Mouse (Mus musculus): Measurements from ENCODE around the gene Prok1. TPM values are rescaled to one million over a fixed set of nuclear protein-coding genes. Genes with fewer than 3 reads are reported as not detected.
A peak's percentile ranks its signal among the peaks of the same experiment; 100 is the strongest.

Gene Prok1
- total and polyA plus RNA-seq, 2 experiments from 2014 or later = 0.15 TPM; not detected in 1

- DNase-seq (no peak), ATAC-seq (no peak)
- Histone ChIP-seq H3K4me2 (ENCODE audit: low read depth) (no peak overlapping the region), H3K36me3 (ENCODE audit: insufficient read depth) (no peaks in the 10 kb centered on the region), H3K27ac (ENCODE audit: low read depth, low read length) (no peak overlapping the region), H3K27me3 (ENCODE audit: insufficient read depth, low read length) (no peaks in the 10 kb centered on the region), H3K9me3 (ENCODE audit: low read length) (no peaks in the 10 kb centered on the region), H3K4me1 (ENCODE audit: insufficient read depth) (peaks cover 3% of the 10 kb centered on the region; the same call in 1 of the 2 replicates), H3K9ac (no peak overlapping the region), H3K4me3 (ENCODE audit: low read depth, low read length) (no peak overlapping the region)
- 91% methylated on average over 8 of the region's 8 CpGs for WGBS
- no peak for TF ChIP-seq CTCF (IDR thresholded peaks at IDR 0.05; ENCODE audit: low read depth)
Measured at GRCm38 (mm10) chr3:107238471-107238980, 981 bp downstream of the Prok1 start.

GRCm38 (mm10) chr3:107238051-107238450 lies 1.5 kb downstream of the Prok1 start:
- Histone ChIP-seq H3K9me3 (ENCODE audit: low read length) (no peaks in the 10 kb centered on the region), H3K4me3 (ENCODE audit: low read depth, low read length) (no peak overlapping the region), H3K36me3 (ENCODE audit: insufficient read depth) (no peaks in the 10 kb centered on the region), H3K27ac (ENCODE audit: low read depth, low read length) (no peak overlapping the region), H3K27me3 (ENCODE audit: insufficient read depth, low read length) (no peaks in the 10 kb centered on the region), H3K4me1 (ENCODE audit: insufficient read depth) (peaks cover 3% of the 10 kb centered on the region; the same call in 1 of the 2 replicates), H3K4me2 (ENCODE audit: low read depth) (no peak overlapping the region), H3K9ac (no peak overlapping the region)
- 59% methylated on average over 2 of the region's 2 CpGs for WGBS
- DNase-seq (no peak), ATAC-seq (no peak)
- no peak for TF ChIP-seq CTCF (IDR thresholded peaks at IDR 0.05; ENCODE audit: low read depth)

- Histone ChIP-seq H3K9me3 (ENCODE audit: low read length) (no peaks in the 10 kb centered on the region), H3K36me3 (ENCODE audit: insufficient read depth) (no peaks in the 10 kb centered on the region), H3K27ac (ENCODE audit: low read depth, low read length) (no peak overlapping the region), H3K27me3 (ENCODE audit: insufficient read depth, low read length) (no peaks in the 10 kb centered on the region), H3K4me1 (ENCODE audit: insufficient read depth) (no peaks in the 10 kb centered on the region), H3K4me2 (ENCODE audit: low read depth) (no peak overlapping the region), H3K4me3 (ENCODE audit: low read depth, low read length) (no peak overlapping the region), H3K9ac (no peak overlapping the region)
- WGBS = 22% methylated on average over 2 of the region's 2 CpGs
- no peak for TF ChIP-seq CTCF (IDR thresholded peaks at IDR 0.05; ENCODE audit: low read depth)
- ATAC-seq (no peak), DNase-seq (no peak)
Measured at GRCm38 (mm10) chr3:107233945-107234344, 5.6 kb downstream of the Prok1 start.

- Histone ChIP-seq H3K27me3 (ENCODE audit: insufficient read depth, low read length) (no peaks in the 10 kb centered on the region), H3K4me1 (ENCODE audit: insufficient read depth) (no peaks in the 10 kb centered on the region), H3K9me3 (ENCODE audit: low read length) (no peaks in the 10 kb centered on the region), H3K36me3 (ENCODE audit: insufficient read depth) (no peaks in the 10 kb centered on the region), H3K4me3 (ENCODE audit: low read depth, low read length) (no peak overlapping the region), H3K4me2 (ENCODE audit: low read depth) (peak overlapping the region; percentile 35), H3K27ac (ENCODE audit: low read depth, low read length) (no peak overlapping the region), H3K9ac (peak overlapping the region; percentile 25; the same call in 1 of the 2 replicates)
- 6% methylated on average over 11 of the region's 11 CpGs for WGBS
- ATAC-seq (peak; percentile 90), DNase-seq (peak; percentile 97)
- peak; percentile 98 for TF ChIP-seq CTCF (IDR thresholded peaks at IDR 0.05; ENCODE audit: low read depth)
Measured at GRCm38 (mm10) chr3:107233351-107233813, 6.1 kb downstream of the Prok1 start.

- Histone ChIP-seq H3K4me3 (ENCODE audit: low read depth, low read length) (no peak overlapping the region), H3K4me1 (ENCODE audit: insufficient read depth) (no peaks in the 10 kb centered on the region), H3K4me2 (ENCODE audit: low read depth) (no peak overlapping the region), H3K9me3 (ENCODE audit: low read length) (no peaks in the 10 kb centered on the region), H3K36me3 (ENCODE audit: insufficient read depth) (no peaks in the 10 kb centered on the region), H3K9ac (no peak overlapping the region), H3K27ac (ENCODE audit: low read depth, low read length) (no peak overlapping the region), H3K27me3 (ENCODE audit: insufficient read depth, low read length) (no peaks in the 10 kb centered on the region)
- WGBS = 67% methylated on average over 4 of the region's 4 CpGs
- no peak for DNase-seq
- ATAC-seq = no peak
- TF ChIP-seq CTCF (IDR thresholded peaks at IDR 0.05; ENCODE audit: low read depth) = no peak
Measured at GRCm38 (mm10) chr3:107231202-107231601, 8.3 kb downstream of the Prok1 start.

- H3K9ac ChIP-seq = no peak within 1 kb of the TSS
- H3K4me3 ChIP-seq (ENCODE audit: low read depth, low read length) = no peak within 1 kb of the TSS
- no peaks in the 10 kb centered on the region for H3K27me3 ChIP-seq (ENCODE audit: insufficient read depth, low read length)
- ATAC-seq (no peak), DNase-seq (no peak)
- H3K36me3 ChIP-seq (ENCODE audit: insufficient read depth) = no peaks in the 10 kb centered on the region
- H3K4me1 ChIP-seq (ENCODE audit: insufficient read depth) = no peaks in the 10 kb centered on the region
- WGBS = 76% methylated on average over 1 of the region's 1 CpGs
- no peak for TF ChIP-seq CTCF (IDR thresholded peaks at IDR 0.05; ENCODE audit: low read depth)
- no peaks in the 10 kb centered on the region for H3K9me3 ChIP-seq (ENCODE audit: low read length)
- no peak within 1 kb of the TSS for H3K4me2 ChIP-seq (ENCODE audit: low read depth)
- no peak within 1 kb of the TSS for H3K27ac ChIP-seq (ENCODE audit: low read depth, low read length)
Measured at GRCm38 (mm10) chr3:107230527-107230926, 9.0 kb downstream of the Prok1 start, which contains the start of gene A630076J17Rik. A630076J17Rik (plus strand) TSS chr3:107230614.

GRCm38 (mm10) chr3:107229822-107230221 lies 9.7 kb downstream of the Prok1 start:
- no peak overlapping the region for H3K9ac ChIP-seq
- no peaks in the 10 kb centered on the region for H3K4me1 ChIP-seq (ENCODE audit: insufficient read depth)
- no peaks in the 10 kb centered on the region for H3K36me3 ChIP-seq (ENCODE audit: insufficient read depth)
- H3K4me3 ChIP-seq (ENCODE audit: low read depth, low read length) = no peak overlapping the region
- no peaks in the 10 kb centered on the region for H3K9me3 ChIP-seq (ENCODE audit: low read length)
- H3K27me3 ChIP-seq (ENCODE audit: insufficient read depth, low read length) = no peaks in the 10 kb centered on the region
- no peak overlapping the region for H3K27ac ChIP-seq (ENCODE audit: low read depth, low read length)
- DNase-seq = no peak
- 75% methylated on average over 5 of the region's 5 CpGs for WGBS
- ATAC-seq = no peak
- no peak for TF ChIP-seq CTCF (IDR thresholded peaks at IDR 0.05; ENCODE audit: low read depth)
- H3K4me2 ChIP-seq (ENCODE audit: low read depth) = no peak overlapping the region

All from forebrain, postnatal 0 days (tissue).